Mouse (Mus musculus) intestine, embryonic 14.5 days (tissue): Measurements from ENCODE around the gene Hoxa2. TPM values are rescaled to one million over a fixed set of nuclear protein-coding genes. Genes with fewer than 3 reads are reported as not detected.

ENCODE experiments used
- ATAC-seq: fragments of 200-750 bp; cut with Nextera tagmentation; replicated peaks from 2 replicates; pipeline ENCODE4 v1.8.0; 2017; ENCODE audit warnings: low read depth, moderate number of reproducible peaks, moderate TSS enrichment, moderate library complexity; ENCODE audit not compliant: low FRiP score, low TSS enrichment
- DNase-seq: peaks from one replicate; pipeline ENCODE4 v3.0.0-alpha.2; 2018; ENCODE audit warnings: low spot score
- H3K27ac ChIP-seq: fragments of 300-500 bp; sonication (generic); 2 replicates; pipeline ENCODE4 v1.5.1; 2014; ENCODE audit warnings: low read depth, mild to moderate bottlenecking, control low read depth
- H3K27me3 ChIP-seq: fragments of 300-500 bp; sonication (generic); replicated peaks from 2 replicates; pipeline ENCODE4 v1.6.1; 2014; ENCODE audit warnings: low read length, control low read depth; ENCODE audit not compliant: control insufficient read depth, insufficient read depth
- H3K36me3 ChIP-seq: fragments of 300-500 bp; sonication (generic); 2 replicates; pipeline ENCODE4 v1.6.1; 2014; ENCODE audit warnings: low read length, control low read depth; ENCODE audit not compliant: control insufficient read depth, insufficient read depth
- H3K4me1 ChIP-seq: fragments of 300-500 bp; sonication (generic); replicated peaks from 2 replicates; pipeline ENCODE4 v1.6.1; 2014; ENCODE audit warnings: low read length, control low read depth, mixed read lengths; ENCODE audit not compliant: control insufficient read depth, insufficient read depth
- H3K4me2 ChIP-seq: fragments of 300-500 bp; sonication (generic); 2 replicates; pipeline ENCODE4 v1.6.1; 2014; ENCODE audit warnings: low read length
- H3K4me3 ChIP-seq: fragments of 300-500 bp; sonication (generic); 2 replicates; pipeline ENCODE4 v1.5.1; 2014; ENCODE audit warnings: low read depth, low read length, control low read depth, mixed read lengths
- H3K9ac ChIP-seq: fragments of 300-500 bp; sonication (generic); 2 replicates; pipeline ENCODE4 v1.6.1; 2014; ENCODE audit warnings: mild to moderate bottlenecking, low read length
- H3K9me3 ChIP-seq: fragments of 300-500 bp; sonication (generic); 2 replicates; pipeline ENCODE4 v1.6.1; 2016; ENCODE audit warnings: low read length, control low read depth; ENCODE audit not compliant: control insufficient read depth
- WGBS: fragments of 180-500 bp; shearing (Covaris S2); extraction: QIAGEN DNeasy Blood & Tissue Kit; methylation state at CpG from one replicate; pipeline ENCODE4 v1.1.7; 2014; 5-methylcytosine and 5-hydroxymethylcytosine counted together
- polyA plus RNA-seq: library from polyadenylated mRNA; unstranded; fragments of >200 nt; fragmentation: Nextera tagmentation; extraction: Ambion mirVana; gene quantifications from 2 replicates; pipeline ENCODE4 v1.2.1, GENCODE M21; 2014

Gene Hoxa2
- 10.1 and 10.8 TPM in 2 replicates for polyA plus RNA-seq

- Histone ChIP-seq H3K4me1 (peaks cover 38% of the 10 kb centered on the region), H3K27me3 (0 out of 2 replicates have a peak, but pooled peaks cover 8% of the 10 kb centered on the region), H3K9ac (peak within 1 kb of the TSS; percentile 87), H3K36me3 (peaks cover 4% of the 10 kb centered on the region; the same call in 1 of the 2 replicates), H3K9me3 (no peaks in the 10 kb centered on the region), H3K4me3 (peak within 1 kb of the TSS; percentile 59), H3K4me2 (peak within 1 kb of the TSS; percentile 70), H3K27ac (peak within 1 kb of the TSS; percentile 95)
- peak; percentile 82 for DNase-seq
- 10% methylated on average over 25 of the region's 25 CpGs for WGBS
- no peak for ATAC-seq
Measured at GRCm38 (mm10) chr6:52164626-52165440, at the start of gene Hoxa2. Gene Hoxa2 (minus strand): TSS chr6:52164831.

- Histone ChIP-seq H3K4me2 (0 out of 2 replicates have a peak overlapping the region, but pooled peaks have one; percentile 78), H3K4me1 (peaks cover 23% of the 10 kb centered on the region; the same call in 1 of the 2 replicates), H3K4me3 (0 out of 2 replicates have a peak overlapping the region, but pooled peaks have one; percentile 64)
Measured at GRCm38 (mm10) chr6:52214271-52214670, 49.6 kb upstream of the Hoxa2 start.

DNA sequence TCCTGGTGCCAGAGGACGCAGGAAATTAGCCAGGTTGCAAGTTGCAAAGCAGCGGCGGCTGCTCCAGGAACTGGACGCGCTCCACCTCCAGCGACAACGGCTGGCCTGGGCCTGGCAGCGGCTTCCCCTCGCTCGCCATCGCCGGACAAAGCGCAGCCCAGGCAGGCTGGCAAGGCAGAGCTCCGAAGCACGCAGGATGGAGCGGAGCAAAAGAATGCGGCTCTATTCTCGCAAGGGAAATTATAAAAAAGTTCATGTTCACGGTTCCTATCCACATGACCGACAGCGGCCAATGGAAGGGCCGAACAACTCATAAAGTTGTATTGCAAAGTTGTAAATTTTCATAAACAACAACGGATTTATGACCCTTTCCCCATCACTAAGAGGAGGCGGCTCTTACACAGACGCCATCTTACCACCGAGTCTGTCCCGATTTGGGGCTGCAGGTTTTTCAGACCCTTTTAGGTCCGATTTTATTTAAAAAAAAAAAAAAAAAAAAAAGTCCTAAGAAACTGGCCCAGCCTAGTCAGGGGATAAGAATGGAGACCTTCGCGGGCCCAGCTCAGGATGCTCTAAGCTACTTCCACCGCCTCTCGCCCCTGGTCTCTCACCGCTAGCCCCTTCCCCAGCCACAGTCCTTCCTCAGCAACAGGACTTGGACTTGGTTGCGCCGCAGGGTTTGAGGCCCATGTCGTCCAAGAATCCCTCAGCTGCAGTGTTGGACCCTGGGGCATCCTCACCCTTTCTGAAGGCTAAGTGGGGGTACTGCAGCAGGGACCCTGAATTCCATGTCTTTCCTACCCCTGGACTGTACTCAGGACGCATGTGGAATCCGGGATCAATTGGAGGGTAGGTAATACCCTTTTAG is 48.7 kb upstream of the Hoxa2 start, which contains the start of the genes Hoxa3 and Gm28308:
Gene Hoxa3, minus strand, starts transcription at position 218 of the 868 bp plus-strand sequence.
Gene Gm28308, minus strand, starts transcription at position 221 of the 868 bp plus-strand sequence.
- WGBS: 5% methylated on average over 38 of the region's 38 CpGs

More at GRCm38 (mm10) chr6:52214271-52214670, 49.6 kb upstream of the Hoxa2 start:
- H3K9me3 ChIP-seq: no peaks in the 10 kb centered on the region
- H3K27ac ChIP-seq: no peak overlapping the region
- no peak overlapping the region for H3K9ac ChIP-seq
- no peak for ATAC-seq
- H3K36me3 ChIP-seq: no peaks in the 10 kb centered on the region
- WGBS: 47% methylated on average over 5 of the region's 5 CpGs
- DNase-seq: no peak
- H3K27me3 ChIP-seq: peaks cover 87% of the 10 kb centered on the region

DNA sequence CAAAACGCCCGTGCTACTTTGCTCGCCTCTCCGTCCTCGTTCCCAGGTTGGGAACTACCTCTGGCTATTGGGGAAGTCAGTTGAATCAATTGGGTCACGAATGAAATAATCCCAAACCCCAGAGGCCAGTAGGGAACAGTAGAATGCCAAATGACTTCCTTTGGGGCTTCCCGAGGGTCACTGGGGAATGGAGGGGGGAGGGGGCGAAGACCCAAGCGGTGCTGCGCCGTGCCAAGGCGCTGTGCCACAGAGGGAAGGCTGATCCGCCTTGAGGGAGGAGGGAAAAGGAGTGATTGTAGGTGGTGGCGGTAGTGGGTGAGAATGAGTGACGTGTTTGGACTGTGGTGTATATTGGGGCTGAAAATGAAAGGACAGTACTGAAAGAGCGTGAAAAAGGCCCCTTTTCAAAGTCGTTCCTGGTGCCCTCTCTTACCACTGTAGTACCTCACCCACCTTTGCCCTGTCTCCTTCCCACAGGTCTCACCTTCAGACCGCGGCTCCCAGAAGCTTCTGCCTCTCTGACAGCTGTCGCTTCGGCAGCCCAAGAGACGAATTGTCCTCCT is 48.0 kb upstream of the Hoxa2 start:
- peak overlapping the region; percentile 78 for H3K4me2 ChIP-seq
- no peaks in the 10 kb centered on the region for H3K9me3 ChIP-seq
- 5% methylated on average over 22 of the region's 22 CpGs for WGBS
- peak overlapping the region; percentile 87 for H3K27ac ChIP-seq
- ATAC-seq (no peak), DNase-seq (peak; percentile 75)
- H3K9ac ChIP-seq: peak overlapping the region; percentile 69
- H3K4me1 ChIP-seq: peaks cover 32% of the 10 kb centered on the region
- peak overlapping the region; percentile 64 for H3K4me3 ChIP-seq
- peaks cover 81% of the 10 kb centered on the region for H3K27me3 ChIP-seq
- H3K36me3 ChIP-seq: no peaks in the 10 kb centered on the region

More for the DNA sequence above, 48.7 kb upstream of the Hoxa2 start, which contains the start of the genes Hoxa3 and Gm28308:
- Histone ChIP-seq H3K27me3 (peaks cover 86% of the 10 kb centered on the region), H3K27ac (peak within 1 kb of the TSS; percentile 87), H3K36me3 (no peaks in the 10 kb centered on the region), H3K4me2 (peak within 1 kb of the TSS; percentile 78), H3K9ac (peak within 1 kb of the TSS; percentile 69), H3K4me1 (peaks cover 30% of the 10 kb centered on the region), H3K4me3 (peak within 1 kb of the TSS; percentile 64), H3K9me3 (no peaks in the 10 kb centered on the region)
- peak; percentile 36; the same call in 1 of the 2 replicates for ATAC-seq
- DNase-seq: peak; percentile 78

DNA sequence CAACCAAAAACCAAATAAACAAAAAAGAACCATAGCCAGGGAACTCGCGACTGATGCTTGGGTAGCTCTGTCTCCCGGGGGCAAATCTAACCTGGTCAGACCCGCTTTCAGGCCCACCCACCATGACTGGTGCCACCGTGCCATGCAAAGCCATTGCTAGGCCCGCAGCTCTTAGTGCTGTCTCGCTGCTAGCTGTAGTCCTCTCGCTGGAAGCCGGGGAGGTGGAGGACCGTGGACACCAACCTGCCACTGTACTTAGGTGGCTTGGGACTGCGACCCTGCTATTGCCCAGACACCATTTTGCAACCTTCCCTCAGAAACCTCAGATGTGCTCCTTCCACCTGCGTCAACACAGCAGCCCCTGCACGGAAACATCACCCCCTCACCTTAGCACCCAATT is 47.3 kb upstream of the Hoxa2 start:
- Histone ChIP-seq H3K27ac (peak overlapping the region; percentile 87; the same call in 1 of the 2 replicates), H3K9me3 (no peaks in the 10 kb centered on the region), H3K27me3 (peaks cover 84% of the 10 kb centered on the region), H3K36me3 (no peaks in the 10 kb centered on the region), H3K4me1 (peaks cover 34% of the 10 kb centered on the region), H3K4me3 (peak overlapping the region; percentile 64), H3K4me2 (peak overlapping the region; percentile 78), H3K9ac (peak overlapping the region; percentile 69)
- WGBS: 4% methylated on average over 13 of the region's 13 CpGs
- DNase-seq (peak; percentile 81), ATAC-seq (no peak)

DNA sequence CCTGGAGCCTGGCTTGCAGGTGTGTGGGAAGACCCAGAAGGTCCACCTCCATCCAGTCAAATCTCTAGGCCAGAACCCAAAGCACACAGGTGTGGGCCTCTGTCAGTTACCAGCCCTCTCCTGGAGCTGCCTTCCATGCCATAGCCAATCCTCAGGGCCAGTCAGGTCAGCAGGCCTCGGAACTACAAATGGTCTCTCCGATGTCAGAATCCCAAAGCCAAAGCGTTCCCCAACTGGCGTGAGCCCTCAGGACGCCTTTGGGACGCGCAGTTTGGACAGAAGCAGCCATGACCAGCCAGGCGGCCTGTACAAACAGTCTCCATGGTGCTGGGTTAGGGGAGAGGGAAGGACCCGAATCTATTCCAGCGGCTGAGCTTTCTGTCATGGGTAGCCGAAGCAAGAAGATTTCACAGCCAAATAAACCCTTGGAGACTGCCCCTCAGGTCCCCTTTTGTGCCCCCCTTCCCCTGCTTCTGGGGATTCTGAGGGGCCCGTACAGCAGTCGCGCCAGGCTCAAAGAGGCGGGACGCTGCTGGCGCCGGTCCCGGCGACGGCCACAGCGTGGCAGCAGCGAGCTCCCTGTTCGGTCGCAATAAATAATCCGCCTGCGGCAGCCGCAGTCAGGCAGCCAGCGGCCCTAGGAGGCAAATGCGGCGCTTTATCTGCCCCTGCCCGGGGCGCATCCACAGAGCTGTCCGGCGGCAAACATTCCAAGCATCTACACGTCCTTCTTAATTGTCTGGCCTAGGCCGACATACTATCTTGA is 46.7 kb upstream of the Hoxa2 start:
- Histone ChIP-seq H3K4me1 (peaks cover 38% of the 10 kb centered on the region), H3K9ac (peak overlapping the region; percentile 69), H3K4me2 (peak overlapping the region; percentile 78), H3K4me3 (peak overlapping the region; percentile 64), H3K27me3 (peaks cover 80% of the 10 kb centered on the region), H3K27ac (peak overlapping the region; percentile 87; the same call in 1 of the 2 replicates), H3K9me3 (no peaks in the 10 kb centered on the region), H3K36me3 (no peaks in the 10 kb centered on the region)
- DNase-seq: peak; percentile 83
- 2% methylated on average over 37 of the region's 37 CpGs for WGBS
- peak; percentile 37 for ATAC-seq

GRCm38 (mm10) chr6:52209685-52210046 is 45.0 kb upstream of the Hoxa2 start:
- Histone ChIP-seq H3K4me3 (peak overlapping the region; percentile 36), H3K4me1 (peaks cover 41% of the 10 kb centered on the region), H3K27ac (no peak overlapping the region), H3K27me3 (peaks cover 73% of the 10 kb centered on the region), H3K9ac (peak overlapping the region; percentile 51), H3K4me2 (peak overlapping the region; percentile 78), H3K9me3 (no peaks in the 10 kb centered on the region), H3K36me3 (0 out of 2 replicates have a peak, but pooled peaks cover 4% of the 10 kb centered on the region)
- no peak for ATAC-seq
- peak; percentile 67 for DNase-seq
- WGBS: 33% methylated on average over 12 of the region's 12 CpGs
